Mouse (Mus musculus): Measurements from ENCODE around the gene Cldn34b1. TPM values are rescaled to one million over a fixed set of nuclear protein-coding genes. Genes with fewer than 3 reads are reported as not detected.

The Cldn34b1 gene
- total RNA-seq (2023): not detected

GRCm38 (mm10) chrX:154890167-154890566 is at the start of gene Cldn34b1:
Gene Cldn34b1 (minus strand): TSS chrX:154890267.

DNA sequence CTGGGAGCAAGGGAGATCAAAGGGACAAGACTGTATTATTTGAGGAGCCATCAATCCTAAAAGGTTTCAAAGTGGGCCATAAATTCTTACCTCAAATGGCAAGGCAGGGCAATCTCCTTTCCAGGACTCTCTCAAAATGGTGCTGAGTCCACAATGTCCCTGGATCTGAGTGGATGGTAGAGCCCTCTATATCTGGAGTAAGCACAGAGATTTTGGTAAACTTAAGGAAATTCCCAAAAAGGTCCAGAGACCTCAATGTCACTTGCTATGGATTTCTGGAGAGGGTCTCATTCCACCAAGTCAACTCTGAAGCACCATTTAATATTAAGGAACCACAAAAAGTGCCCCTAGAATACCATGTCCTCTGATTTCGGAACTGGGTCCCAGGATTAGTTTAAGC is 45.8 kb upstream of the Cldn34b1 start, which contains the start of gene Magea6:
Gene Magea6 (minus strand): TSS at position 101 of the 400 bp plus-strand sequence.

Other genes starting within 250 kb of the Cldn34b1 start
- gene Magea6, start 45.7 kb upstream of the Cldn34b1 start, total RNA-seq (2023): not detected
- gene Magea3, start 59.2 kb upstream of the Cldn34b1 start, total RNA-seq (2023): not detected
- gene Magea8, start 105.6 kb upstream of the Cldn34b1 start, total RNA-seq (2023): not detected
- gene Magea5, start 172.9 kb upstream of the Cldn34b1 start, total RNA-seq (2023): not detected
- gene Magea1, start 199.5 kb upstream of the Cldn34b1 start, total RNA-seq (2023): not detected
- not detected for gene Magea2, start 203.4 kb upstream of the Cldn34b1 start, total RNA-seq (2023)
- gene Cldn34b2, start 238.1 kb upstream of the Cldn34b1 start, total RNA-seq (2023): not detected